Mouse (Mus musculus) spleen, adult 12 weeks (tissue): ENCODE data around the gene Shroom1.

ENCODE experiments used
- DNase-seq: peaks from one replicate; pipeline ENCODE4 v3.0.0; 2022; ENCODE audit warnings: low spot score

Gene Shroom1

GRCm38 (mm10) chr11:53510351-53510750 is 53.3 kb downstream of the Shroom1 start:
- no peak for DNase-seq

GRCm38 (mm10) chr11:53516775-53517627 is 60.0 kb downstream of the Shroom1 start:
- DNase-seq = no peak
